Mouse (Mus musculus): ENCODE measurements at regions not wholly inside any gene's neighbourhood (a gene's known extent, or its start where the extent isn't known, plus 50 kb on each side); places are given as distances from the start of the nearest gene placed in this dataset.

DNA sequence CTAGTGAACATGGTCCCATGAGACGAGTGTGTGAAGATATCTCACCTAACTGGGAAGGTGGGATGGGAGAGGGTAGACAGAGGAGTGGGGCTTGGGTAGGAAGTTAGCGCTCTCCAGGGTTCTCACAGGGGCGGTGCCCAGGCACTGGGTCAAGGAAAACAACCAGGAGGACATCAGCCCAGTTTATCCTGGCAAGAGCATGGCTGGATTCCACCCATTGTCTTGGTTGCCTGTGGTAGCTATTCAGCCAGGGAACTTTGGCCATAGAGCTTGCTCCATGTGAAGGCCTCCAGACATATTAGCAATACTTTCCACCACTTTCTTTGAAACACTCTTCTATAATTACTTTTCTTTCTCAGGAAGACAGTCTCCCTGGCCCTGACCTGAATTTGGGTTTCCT is 131.4 kb downstream of the 1700020N01Rik start:
- no peak for DNase-seq (ENCODE audit: low spot score in 2 of 2)

GRCm38 (mm10) chr10:21724999-21725398 is 132.1 kb downstream of the 1700020N01Rik start:
- no peak for DNase-seq (ENCODE audit: low spot score in 2 of 2)

DNA sequence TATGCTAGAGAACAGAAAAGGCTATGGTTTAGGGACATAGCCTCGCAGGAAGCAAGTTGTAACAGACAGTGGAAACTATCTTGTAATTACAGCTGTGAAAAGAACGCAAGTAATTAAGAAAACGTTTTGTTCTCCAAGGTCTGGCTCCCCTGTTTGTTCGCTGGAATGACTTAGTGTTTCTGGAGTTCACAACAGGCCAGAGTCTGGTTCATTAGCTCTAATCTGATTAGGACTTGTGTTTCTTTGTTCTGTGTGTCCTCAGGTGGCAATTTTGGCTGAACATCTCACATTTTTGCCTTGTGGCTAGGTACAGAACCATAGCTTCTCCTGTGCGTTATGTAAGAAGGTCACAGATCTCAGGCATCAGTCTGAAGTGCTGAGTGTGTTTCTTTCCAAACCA is 141.7 kb upstream of the Sgk1 start:
- DNase-seq (ENCODE audit: low spot score in 2 of 2), result no peak

DNA sequence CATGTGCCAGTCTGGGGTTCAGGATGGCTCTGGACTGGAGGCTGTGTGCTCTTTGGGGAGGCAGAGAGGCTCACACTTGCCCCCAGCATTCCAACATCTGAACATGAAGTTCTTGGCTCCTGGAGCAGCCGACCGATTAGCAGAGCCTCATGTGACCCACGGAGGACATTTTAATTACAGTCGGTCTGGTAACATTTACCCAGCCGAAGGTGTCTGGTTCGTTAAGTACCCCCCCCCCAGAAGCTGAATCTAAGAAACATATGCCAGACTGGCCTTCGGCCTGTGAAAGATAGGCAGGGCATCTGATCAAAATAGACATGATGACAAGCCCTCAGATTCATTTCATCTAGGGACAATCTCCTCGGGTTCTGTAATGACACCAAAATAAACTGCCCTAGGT is 140.4 kb upstream of the Sgk1 start:
- no peak for DNase-seq (ENCODE audit: low spot score in 2 of 2)

DNA sequence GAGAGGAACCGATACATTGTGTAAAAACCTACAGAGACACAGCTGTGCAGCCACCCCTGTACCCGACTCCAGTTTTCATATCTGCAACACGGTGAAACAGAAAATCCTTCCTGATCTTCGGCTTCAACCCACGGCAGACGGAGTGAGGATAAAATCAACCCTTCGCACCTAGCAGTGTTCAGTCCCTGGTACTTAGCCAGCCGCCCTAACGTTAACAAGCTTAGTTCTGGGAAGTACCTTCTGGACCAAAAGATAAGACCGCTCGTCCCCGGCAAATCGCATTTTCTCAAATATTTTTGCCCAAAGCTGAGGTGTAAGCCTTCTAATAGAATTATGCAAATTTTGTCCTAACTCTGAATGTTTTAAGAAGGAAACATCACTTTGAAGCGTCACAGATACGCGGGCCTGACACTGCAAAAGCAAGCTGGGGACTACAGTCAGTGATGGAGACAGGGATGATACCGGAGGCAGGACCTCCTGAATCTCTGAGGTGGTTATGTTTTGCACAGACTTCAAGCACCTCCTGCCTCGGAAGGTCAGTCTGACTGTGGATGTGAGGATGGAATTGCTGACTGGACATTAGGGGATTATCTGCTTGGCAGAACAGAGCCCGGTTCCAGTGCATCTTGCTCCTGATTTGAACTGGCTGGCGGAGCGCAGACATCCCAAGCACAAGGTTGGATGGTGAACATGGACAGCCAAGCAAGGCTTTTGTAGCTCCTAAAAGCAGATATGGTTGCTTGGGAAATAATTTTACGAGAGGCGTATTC is 139.8 kb upstream of the Sgk1 start:
- DNase-seq (ENCODE audit: low spot score in 2 of 2), result no peak

DNA sequence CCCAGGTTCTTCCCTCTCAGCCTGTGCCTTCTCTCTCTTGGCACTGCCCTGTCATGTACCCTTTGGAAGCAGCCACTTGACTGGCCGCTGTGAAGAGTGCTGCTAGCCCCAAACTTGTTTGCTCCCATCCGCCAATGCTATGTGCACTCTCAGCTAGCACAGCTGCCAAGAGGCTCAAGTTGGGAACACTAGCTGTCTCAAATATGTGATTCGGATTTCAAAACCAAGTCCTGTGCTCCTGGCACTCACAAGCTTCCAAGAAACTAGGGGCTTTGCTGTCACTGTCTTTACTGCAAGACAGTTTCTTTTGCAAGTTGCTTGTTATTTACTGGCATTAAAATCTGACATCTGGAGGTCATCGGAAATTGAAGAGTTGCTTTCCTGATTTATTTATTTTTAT is 138.6 kb upstream of the Sgk1 start:
- DNase-seq (ENCODE audit: low spot score in 2 of 2), result no peak

- no peak for DNase-seq (ENCODE audit: low spot score in 2 of 2)
These were observed 137.5 kb upstream of the Sgk1 start for GRCm38 (mm10) chr10:21744341-21744955.

DNA sequence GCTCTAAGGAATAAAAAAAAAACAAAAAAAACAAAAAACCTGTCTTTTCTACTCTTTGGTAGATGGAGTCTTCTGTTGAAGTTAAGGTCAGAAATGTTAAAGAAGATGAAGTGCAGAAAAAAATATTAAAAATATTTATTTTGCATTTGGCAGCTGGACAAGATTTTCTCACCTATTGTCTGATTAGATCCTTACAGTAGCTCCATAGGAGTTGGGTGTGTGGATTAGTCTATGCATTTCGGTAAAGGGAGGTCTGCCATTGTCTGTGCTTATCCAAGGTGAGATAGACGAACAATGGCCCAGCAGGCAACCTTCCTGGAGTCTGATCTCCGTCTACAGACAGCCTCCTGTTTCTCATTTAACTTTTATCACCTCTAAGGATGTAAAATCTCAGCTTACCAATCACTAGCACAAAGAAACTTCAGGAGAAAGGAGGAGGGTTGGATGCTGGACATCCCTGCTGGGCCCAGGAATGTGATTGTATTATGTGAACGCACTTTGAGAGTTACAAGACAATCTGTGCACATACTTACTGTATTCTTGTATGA is 136.0 kb upstream of the Sgk1 start:
- no peak for DNase-seq (ENCODE audit: low spot score in 2 of 2)

- DNase-seq (ENCODE audit: low spot score in 2 of 2), result no peak
These were observed 135.3 kb upstream of the Sgk1 start for GRCm38 (mm10) chr10:21746713-21747112.

DNA sequence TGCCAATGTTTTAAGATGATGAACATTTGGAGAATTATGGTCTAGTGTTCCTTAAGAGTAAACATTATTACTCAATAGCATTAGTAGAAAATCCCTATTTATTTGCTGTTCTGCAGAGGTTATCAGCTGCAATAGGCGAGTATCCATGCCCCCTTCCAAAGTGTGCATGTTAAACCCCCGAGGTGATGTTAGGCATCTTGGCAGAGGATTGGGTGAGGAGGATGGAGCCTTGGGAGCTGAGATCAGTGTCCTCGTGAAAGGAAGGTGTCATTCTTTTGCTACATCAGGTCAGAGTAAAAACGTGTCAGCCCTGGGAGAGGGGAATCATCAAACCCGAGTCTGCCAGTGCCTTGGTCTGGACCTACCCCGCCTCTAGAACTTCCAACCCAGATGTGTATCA is 130.7 kb upstream of the Sgk1 start:
- DNase-seq (ENCODE audit: low spot score in 2 of 2), result no peak

DNA sequence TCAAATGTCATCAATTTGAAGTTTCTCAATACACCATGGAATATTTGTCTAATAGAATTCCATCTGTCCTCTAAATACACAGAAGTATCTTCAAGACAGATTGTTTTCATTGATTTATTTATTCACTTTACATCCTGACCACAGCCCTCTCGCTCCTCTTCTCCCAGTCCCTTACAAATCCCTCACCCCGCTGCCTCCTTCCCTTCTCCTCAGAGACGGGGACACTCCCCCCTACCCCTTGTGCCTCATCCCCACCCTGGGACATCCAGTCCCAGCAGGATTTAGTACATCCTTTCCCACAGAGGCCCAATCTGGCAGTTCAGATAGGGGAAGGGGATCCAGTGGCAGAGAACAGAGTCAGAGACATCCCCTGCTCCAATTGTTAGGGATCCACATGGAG is 129.6 kb upstream of the Sgk1 start:
- no peak for DNase-seq (ENCODE audit: low spot score in 2 of 2)

- no peak for DNase-seq (ENCODE audit: low spot score in 2 of 2)
These were observed 127.0 kb upstream of the Sgk1 start for GRCm38 (mm10) chr10:21754763-21755548.

GRCm38 (mm10) chr10:21755717-21756116 is 126.3 kb upstream of the Sgk1 start:
- no peak for DNase-seq (ENCODE audit: low spot score in 2 of 2)

DNA sequence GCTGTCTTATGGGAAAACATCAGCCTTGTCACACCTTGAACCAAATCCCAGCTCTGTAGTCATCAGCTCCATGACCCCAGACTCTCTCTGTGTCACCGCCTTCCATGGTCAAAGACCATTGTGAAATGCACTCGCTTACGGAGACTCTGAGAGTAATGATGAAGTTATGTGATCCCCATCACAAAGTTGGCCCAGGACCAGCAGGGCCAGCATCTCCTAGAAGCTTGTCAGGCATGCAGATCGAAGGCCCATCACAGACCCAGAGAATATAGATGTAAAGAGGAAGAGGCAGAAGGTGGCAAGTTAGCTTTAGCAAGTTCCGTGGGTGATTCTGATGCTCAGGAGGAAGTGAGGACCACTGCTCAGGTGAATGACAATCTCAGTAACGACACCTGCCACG is 125.2 kb upstream of the Sgk1 start:
- no peak for DNase-seq (ENCODE audit: low spot score in 2 of 2)

DNA sequence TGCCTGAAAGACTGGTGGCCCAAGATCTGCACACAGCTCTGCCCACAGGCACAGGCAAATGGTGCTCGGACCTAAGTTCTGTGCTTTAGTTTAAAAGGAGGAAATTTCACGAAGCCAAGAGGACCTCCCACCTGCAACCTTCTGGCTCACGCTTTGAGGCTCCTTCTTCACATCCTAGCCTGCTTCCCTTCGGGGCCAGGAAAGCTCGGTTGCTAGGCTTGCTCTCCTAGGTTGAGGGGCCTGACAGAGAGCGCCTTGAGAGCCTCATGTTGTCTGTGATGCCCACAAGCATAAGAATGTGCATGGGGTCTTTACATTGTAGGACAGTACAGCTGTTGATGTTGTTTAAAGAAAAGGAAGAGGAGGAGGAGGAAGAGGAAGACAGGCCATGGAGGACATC is 123.9 kb upstream of the Sgk1 start:
- no peak for DNase-seq (ENCODE audit: low spot score in 2 of 2)

- peak in 1 of 2 experiments; percentile 80 for DNase-seq (ENCODE audit: low spot score in 2 of 2)
These were observed 119.5 kb upstream of the Sgk1 start for GRCm38 (mm10) chr10:21762516-21762915.

GRCm38 (mm10) chr10:21763017-21763964 is 118.7 kb upstream of the Sgk1 start:
- no peak for DNase-seq (ENCODE audit: low spot score in 2 of 2)

GRCm38 (mm10) chr10:21764090-21764489 is 117.9 kb upstream of the Sgk1 start:
- no peak for DNase-seq (ENCODE audit: low spot score in 2 of 2)

- DNase-seq (ENCODE audit: low spot score in 2 of 2), result no peak
These were observed 117.1 kb upstream of the Sgk1 start for GRCm38 (mm10) chr10:21764891-21765290.

GRCm38 (mm10) chr10:21773548-21773947 is 108.4 kb upstream of the Sgk1 start:
- no peak for DNase-seq (ENCODE audit: low spot score in 2 of 2)

DNA sequence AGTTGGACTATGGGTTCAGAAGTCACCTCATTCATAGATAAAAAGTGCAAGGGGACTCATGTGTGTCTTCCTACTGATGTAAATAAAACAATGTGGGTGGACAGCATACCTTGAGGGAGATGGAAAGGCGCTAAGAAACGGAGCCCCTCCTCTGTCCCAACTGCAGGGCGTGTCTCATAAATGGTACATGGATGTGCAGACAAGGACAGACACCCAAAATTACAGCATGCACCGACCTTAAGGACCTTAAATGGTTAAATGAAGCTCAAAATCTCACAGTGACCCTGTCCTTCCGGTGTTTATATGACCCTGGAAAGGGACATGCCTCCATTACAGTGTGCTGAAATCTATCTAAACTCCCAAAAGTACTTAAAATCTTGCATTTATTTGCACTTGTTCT is 106.5 kb upstream of the Sgk1 start:
- DNase-seq (ENCODE audit: low spot score in 2 of 2), result no peak
